Mouse (Mus musculus) spleen, adult 18-20 months (tissue): Measurements from ENCODE around the gene Ggta1.

Experiments used
- DNase-seq, 2 experiments: peaks; one replicate each; pipeline ENCODE4 v3.0.0; 2022; ENCODE audit warnings: mixed read lengths in 2 of 2

The Ggta1 gene

DNA sequence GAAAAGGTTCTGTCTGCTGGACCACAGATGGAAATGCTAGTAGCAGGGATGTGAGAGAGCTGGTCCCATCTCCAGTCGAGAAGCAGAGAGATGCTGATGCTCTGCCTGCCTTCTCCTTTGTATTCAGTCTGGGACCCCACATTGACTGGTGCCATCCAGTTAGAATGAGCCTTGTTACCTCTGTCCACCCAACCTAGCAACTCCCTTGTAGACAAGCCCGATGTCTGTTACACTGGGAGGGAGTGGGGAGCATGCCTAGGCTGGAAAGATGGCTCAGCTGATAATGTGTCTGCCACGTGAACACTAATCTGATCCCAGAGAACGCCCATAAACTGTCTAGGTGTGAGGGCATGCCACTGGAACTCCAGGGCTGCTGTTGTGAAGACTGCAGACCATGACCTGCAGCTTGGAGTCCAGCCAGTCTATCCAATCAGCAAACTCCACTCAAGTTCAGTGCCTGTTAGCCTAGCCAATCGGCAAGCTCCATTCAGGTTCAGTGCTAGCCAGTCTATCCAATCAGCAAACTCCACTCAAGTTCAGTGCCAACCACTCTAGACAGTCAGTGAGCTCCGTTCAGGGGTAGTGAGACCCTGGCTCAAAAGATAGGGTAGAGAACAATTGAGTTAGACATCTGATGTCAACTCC lies 64.7 kb downstream of the Ggta1 start:
- no peak for DNase-seq

DNA sequence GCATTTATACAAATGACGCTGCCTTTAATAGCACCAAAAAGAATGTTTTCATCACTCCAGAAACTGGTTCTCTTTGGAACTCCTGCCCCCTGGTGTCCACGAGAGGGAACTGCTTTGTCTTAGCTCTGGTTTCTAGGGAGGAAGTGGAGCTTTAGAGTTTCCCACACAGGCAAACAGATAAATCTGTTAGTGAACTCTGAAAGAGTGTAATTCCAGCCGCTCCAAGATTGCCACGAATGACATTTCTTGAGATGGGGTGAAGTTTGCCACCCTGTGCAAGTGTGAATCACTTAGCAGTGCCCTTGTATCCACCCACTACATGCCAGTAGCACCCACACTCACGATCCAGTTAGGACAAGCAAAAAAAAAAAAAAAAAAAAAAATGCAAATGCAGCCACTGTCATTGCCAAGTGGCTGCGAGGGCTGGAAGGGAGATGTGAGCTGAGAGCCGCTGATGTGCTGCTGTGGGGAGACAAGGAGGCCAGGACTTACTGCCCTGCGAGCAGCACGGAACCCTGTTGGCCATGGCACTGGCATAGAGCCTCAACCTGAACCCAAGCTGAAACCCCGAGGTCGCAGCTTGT lies 65.3 kb downstream of the Ggta1 start:
- peak; percentile 56 to 68 for DNase-seq

DNA sequence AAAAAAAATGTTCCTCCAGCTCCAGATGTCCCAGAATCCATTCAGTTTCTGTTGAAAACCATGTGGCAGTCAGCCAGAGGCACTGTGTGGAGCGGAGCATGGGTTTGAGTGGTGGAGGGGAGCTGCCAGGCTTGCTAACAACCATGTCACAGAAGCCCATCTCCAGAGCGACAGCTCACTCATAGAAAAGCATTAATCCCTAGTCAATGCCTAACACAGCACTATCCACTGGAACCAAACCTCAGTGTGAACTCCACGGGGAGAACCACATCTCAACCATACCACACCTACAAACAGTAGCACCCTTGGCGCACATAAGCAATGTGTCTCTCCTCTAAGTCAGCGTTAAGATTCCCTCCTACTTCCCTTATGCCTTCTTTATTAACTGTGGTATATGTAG lies 65.9 kb downstream of the Ggta1 start, which contains the start of gene 4930402F06Rik:
TSS of gene 4930402F06Rik (minus strand) at position 80 of the 400 bp plus-strand sequence.
- DNase-seq, result no peak

GRCm38 (mm10) chr2:35385441-35385871 lies 77.6 kb downstream of the Ggta1 start:
- DNase-seq, result no peak

DNA sequence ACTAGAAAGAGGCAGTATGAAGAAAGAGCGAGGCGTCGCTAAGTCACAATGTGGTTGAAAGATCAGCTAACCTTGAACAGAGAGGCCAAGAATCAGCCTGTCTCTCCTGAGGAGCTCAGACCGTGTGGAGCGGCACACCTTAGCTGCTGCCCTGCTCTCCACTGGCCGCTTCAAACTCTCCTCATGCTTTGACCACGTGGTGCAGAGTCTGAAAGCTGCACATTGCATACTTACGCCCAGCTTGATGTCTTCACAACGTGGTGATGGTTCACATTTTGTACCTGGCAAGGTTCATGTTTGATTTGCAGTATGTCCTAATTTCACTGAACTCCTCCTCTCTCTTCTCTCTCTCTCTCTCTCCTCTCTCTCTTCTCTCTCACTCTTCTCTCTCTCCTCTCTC lies 83.7 kb downstream of the Ggta1 start:
- DNase-seq, result no peak

GRCm38 (mm10) chr2:35377600-35377999 lies 85.4 kb downstream of the Ggta1 start:
- no peak for DNase-seq

- DNase-seq, result peak in 1 of 2 experiments; percentile 11
These were observed 90.0 kb downstream of the Ggta1 start for GRCm38 (mm10) chr2:35373003-35373402.

- DNase-seq, result no peak
These were observed 92.3 kb downstream of the Ggta1 start for GRCm38 (mm10) chr2:35370686-35371085.

- DNase-seq, result no peak
These were observed 95.4 kb downstream of the Ggta1 start, which contains the start of gene 4930568D16Rik for GRCm38 (mm10) chr2:35367629-35368028. 4930568D16Rik (minus strand) TSS chr2:35367729.
